Mouse (Mus musculus) Patski (cell line): ENCODE results near the gene C1ra. TPM values are rescaled to one million over a fixed set of nuclear protein-coding genes. Genes with fewer than 3 reads are reported as not detected.
"Not testable (repeated sequence)": the region's sequence is repeated elsewhere in the genome, so short reads cannot be mapped to it uniquely, and the experiment has no call there.

Source experiments
- ATAC-seq: fragments of 100-300 bp; one replicate; pipeline ENCODE4 v1.8.0; 2021
- CTCF ChIA-PET: fragments of 350-600 bp; sonication (Branson Sonifier 250); formaldehyde crosslinking; loops from one replicate; lab custom pipeline; 2022; ENCODE audit warnings: inconsistent platforms; lab: Charles Lee
- POLR2A ChIA-PET: fragments of 350-600 bp; sonication (Branson Sonifier 250); formaldehyde crosslinking; loops from one replicate; lab custom pipeline; 2022; ENCODE audit warnings: antibody characterized with exemption, inconsistent platforms; lab: Charles Lee
- DNase-seq: peaks from one replicate; pipeline ENCODE4 v3.0.0-alpha.2; 2011; ENCODE audit warnings: low read depth, low spot score
- H3K27me3 ChIP-seq: fragments of 371-371 bp; one replicate; pipeline ENCODE4 v1.5.1; 2021
- CTCF ChIP-seq: fragments of 100-300 bp; IDR thresholded peaks from one replicate; pipeline ENCODE4 v1.5.1; 2021
- in situ Hi-C: fragments of 300-500 bp; cut with MboI; formaldehyde crosslinking; loops from 3 replicates; pipeline ENCODE4 v1.11.1; 2018; ENCODE audit warnings: low pct_unique_long_range_greater_than_20kb, mixed read lengths
- polyA plus RNA-seq: library from polyadenylated mRNA; unstranded; gene quantifications from one replicate; pipeline ENCODE4 v1.2.3, GENCODE M21; 2021

Gene C1ra
- polyA plus RNA-seq: 59.0 TPM

DNA sequence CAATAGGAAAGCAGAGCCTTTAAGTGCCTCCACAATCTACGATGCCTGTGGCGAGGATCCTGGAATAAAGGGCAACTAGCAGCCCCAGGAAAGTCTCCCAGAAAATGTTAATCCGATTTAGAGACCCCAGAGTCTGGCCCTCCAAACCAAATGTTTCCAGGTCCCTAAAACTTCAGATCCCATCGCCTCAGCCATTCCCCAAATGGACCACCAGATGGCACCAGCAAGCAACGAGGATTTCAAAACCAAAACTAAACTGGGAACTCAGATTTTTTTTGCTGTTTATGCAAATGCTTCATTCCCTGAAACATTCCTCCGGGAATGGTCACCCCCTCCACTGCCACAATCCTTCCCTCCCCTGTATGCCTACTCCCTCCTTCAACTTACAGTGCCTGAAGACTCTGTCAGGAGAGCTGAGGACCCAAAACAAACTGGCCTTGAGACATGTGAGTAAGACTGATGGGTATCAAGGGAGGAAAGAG is at the start of gene C1ra:
C1ra (plus strand) TSS at position 51 of the 482 bp plus-strand sequence.
- ChIA-PET POLR2A (interaction anchor here (0.8 kb wide), 1 partner anchor 57 kb away, joined by 3 read pairs; the partner anchor contains the start of gene C1rb), CTCF (interaction anchor here (0.5 to 1.4 kb wide), 6 partner anchors 9 to 132 kb away, joined by 3 to 4 read pairs (median 3); partner anchors contain the start of gene C1rl)
- in situ Hi-C loops: no loop called here
- H3K27me3 ChIP-seq: no peaks in the 10 kb centered on the region
- peak; percentile 10 for DNase-seq
- ATAC-seq: peak; percentile 56
- TF ChIP-seq CTCF: peak; percentile 71

GRCm38 (mm10) chr6:124463881-124464291 is 48.3 kb upstream of the C1ra start:
- DNase-seq: no peak
- in situ Hi-C loops: no loop called here
- TF ChIP-seq CTCF: no peak
- no peak for ATAC-seq
- ChIA-PET POLR2A (no interaction called here), CTCF (no interaction called here)
- H3K27me3 ChIP-seq: peaks cover 21% of the 10 kb centered on the region

DNA sequence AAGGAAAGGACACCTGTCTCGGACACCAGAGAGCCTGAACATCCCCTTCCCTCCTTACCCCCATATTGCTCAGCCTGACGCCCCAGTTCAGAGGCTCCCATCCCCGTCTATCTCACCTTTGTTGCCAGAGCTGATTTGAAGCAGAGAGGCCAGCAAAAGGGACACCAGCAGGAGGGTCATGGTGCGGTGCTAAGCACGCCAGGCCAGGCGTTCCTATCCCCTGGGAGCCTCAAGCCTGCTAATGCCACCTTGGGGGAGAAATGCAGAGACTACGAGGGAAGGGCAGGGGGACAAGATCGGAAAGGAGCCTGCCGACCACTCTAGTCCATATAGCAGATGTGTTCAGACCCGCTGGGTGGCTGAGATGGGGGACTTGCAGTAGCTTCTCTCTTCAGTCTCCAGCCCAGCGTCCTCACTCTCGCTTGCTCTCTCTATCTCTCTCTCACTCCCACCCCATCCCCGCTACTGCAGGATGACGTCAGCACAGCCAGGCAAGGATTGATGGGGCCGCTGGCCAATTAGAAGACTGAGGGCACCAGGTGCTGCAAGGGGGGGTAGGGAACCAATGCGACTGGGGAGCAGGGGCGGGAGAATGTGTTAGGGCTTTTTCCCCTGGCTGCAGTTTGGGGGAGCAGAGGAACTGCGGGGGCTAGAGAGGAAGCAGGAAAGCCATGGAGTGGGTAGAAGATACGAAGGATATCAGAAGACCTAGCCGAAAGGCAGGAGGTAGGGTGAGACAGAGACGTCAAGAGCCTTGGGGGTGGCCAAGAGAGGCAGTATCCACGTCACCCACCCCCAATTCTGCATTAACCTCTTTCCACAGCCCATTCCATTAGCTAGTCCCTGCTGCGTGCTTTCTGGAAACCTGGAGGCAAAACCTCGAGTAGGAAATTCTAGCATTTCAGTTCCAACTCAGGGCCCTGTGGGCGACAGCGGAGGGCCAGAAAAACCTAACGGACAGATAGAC is 47.6 kb upstream of the C1ra start, which contains the start of gene Clstn3:
Clstn3 (minus strand) TSS at position 490 of the 967 bp plus-strand sequence.
- peaks cover 21% of the 10 kb centered on the region for H3K27me3 ChIP-seq
- POLR2A ChIA-PET: no interaction called here
- CTCF ChIA-PET: interaction anchor here (1.7 kb wide), 1 partner anchor 12 kb away, joined by 4 read pairs; no protein-coding TSS in a partner anchor
- ATAC-seq (peak; percentile 46), DNase-seq (no peak)
- TF ChIP-seq CTCF: no peak
- in situ Hi-C loops: no loop called here

DNA sequence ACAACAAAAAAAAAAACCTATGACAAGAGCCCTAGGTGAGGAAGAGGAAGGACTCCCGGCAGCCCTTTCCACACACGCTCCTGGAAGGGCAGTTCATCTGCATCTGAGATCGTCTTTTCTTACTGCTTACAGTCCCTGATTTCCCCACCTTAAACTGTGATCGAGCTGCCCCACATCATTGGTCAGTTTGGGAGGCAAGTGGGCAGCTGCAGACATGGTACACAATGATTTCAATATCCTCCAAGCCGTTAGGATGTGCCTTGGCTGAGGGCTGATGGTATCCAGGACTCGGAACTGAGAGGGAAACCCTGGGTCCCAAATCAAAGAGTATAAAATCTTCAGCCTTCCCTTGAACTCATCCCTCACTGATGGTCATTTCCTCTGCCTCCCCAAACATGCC is 46.9 kb upstream of the C1ra start:
- TF ChIP-seq CTCF: no peak
- CTCF ChIA-PET: interaction anchor here (1.7 kb wide), 1 partner anchor 11 kb away, joined by 4 read pairs; no protein-coding TSS in a partner anchor
- POLR2A ChIA-PET: no interaction called here
- in situ Hi-C loops: no loop called here
- no peak for DNase-seq
- ATAC-seq: no peak
- H3K27me3 ChIP-seq: peaks cover 21% of the 10 kb centered on the region

DNA sequence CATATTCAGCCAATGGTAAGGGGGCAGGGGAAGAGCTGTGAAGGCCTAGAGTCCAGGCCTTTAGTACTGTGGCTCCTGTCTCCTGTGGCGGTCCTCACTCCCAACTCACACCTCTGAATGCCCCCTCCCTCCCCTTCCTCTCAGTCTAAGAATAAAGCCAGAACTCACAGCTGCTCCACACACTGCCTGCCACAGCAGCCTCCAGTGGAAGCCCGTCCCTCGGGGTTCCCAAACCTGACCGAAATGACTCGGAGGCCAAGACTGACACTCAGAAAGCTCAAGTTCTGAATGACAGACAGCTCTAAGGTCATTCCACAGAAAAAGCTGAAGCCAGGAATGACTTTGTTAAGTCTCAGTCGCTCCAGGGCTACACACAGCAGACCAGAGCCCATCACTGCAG is 46.5 kb upstream of the C1ra start:
- in situ Hi-C loops: no loop called here
- POLR2A ChIA-PET: interaction anchor here (0.6 kb wide), 1 partner anchor 124 kb away, joined by 4 read pairs; no protein-coding TSS in a partner anchor
- no peak for TF ChIP-seq CTCF
- DNase-seq: no peak
- peaks cover 21% of the 10 kb centered on the region for H3K27me3 ChIP-seq
- CTCF ChIA-PET: interaction anchor here (1.7 kb wide), 1 partner anchor 11 kb away, joined by 4 read pairs; no protein-coding TSS in a partner anchor
- no peak for ATAC-seq

- no peak for TF ChIP-seq CTCF
- ChIA-PET POLR2A (no interaction called here), CTCF (no interaction called here)
- ATAC-seq (no peak), DNase-seq (no peak)
- in situ Hi-C loops: loop anchor here (10.0 kb wide), 2 partner anchors 74 to 174 kb away; partner anchors contain the start of gene C1s1
- H3K27me3 ChIP-seq: no peaks in the 10 kb centered on the region
Observed at GRCm38 (mm10) chr6:124471121-124471520, 41.1 kb upstream of the C1ra start.

DNA sequence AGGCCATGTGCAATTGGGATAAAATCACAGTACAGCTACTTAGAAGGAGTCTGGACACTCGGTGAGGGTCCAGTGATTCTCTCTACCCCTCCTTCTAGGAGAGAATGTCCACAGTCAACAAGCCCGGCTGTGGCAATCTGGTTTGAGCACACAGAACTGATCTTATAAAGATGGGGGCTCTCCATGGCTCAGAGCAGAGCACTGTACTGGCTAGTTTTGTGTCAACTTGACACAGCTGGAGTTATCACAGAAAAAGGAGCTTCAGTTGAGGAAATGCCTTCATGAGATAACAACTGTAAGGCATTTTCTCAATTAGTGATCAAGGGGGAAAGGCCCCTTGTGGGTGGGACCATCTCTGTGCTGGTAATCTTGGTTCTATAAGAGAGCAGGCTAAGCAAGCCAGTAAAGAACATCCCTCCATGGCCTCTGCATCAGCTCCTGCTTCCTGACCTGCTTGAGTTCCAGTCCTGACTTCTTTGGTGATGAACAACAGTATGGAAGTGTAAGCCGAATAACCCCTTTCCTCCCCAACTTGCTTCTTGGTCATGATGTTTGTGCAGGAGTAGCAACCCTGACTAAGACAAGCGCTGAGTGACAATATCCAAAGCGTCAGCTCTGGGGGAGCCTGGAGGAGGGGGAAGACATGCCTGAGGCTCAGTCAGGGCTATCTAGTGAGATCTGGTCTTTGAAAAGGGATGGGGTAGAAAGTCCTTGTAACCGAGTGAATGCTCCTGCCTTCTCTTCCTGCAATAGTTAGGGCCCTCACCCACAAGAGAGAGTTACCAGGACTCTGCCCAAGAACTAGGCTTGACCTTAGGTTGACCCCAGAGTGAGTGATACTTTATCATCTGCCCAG is 40.2 kb upstream of the C1ra start:
- POLR2A ChIA-PET, DNase-seq, H3K27me3 ChIP-seq, ATAC-seq: not testable (repeated sequence)
- in situ Hi-C loops: loop anchor here (10.0 kb wide), 2 partner anchors 73 to 173 kb away; partner anchors contain the start of gene C1s1
- CTCF ChIA-PET: interaction anchor here (0.6 to 2.1 kb wide), 8 partner anchors 11 to 289 kb away, joined by 3 to 7 read pairs (median 4); partner anchors contain the start of gene C1s1

GRCm38 (mm10) chr6:124472801-124473200 is 39.4 kb upstream of the C1ra start:
- ATAC-seq (no peak), DNase-seq (no peak)
- CTCF ChIA-PET: interaction anchor here (0.6 to 2.1 kb wide), 10 partner anchors 10 to 288 kb away, joined by 3 to 7 read pairs (median 4); partner anchors contain the start of gene C1s1
- TF ChIP-seq CTCF: peak; percentile 80
- in situ Hi-C loops: loop anchor here (10.0 kb wide), 2 partner anchors 72 to 172 kb away; partner anchors contain the start of gene C1s1
- no peaks in the 10 kb centered on the region for H3K27me3 ChIP-seq
- POLR2A ChIA-PET: no interaction called here

GRCm38 (mm10) chr6:124474621-124475020 is 37.6 kb upstream of the C1ra start:
- ChIA-PET CTCF (no interaction called here), POLR2A (no interaction called here)
- TF ChIP-seq CTCF: no peak
- H3K27me3 ChIP-seq: no peaks in the 10 kb centered on the region
- in situ Hi-C loops: loop anchor here (10.0 to 25.0 kb wide), 3 partner anchors 70 to 288 kb away; partner anchors contain the start of genes Atn1, C1s1, Eno2 and Gm45234
- DNase-seq (no peak), ATAC-seq (no peak)
